Mouse (Mus musculus): ENCODE data around the gene Ttyh3.

- TF ChIP-seq CTCF (conservative IDR thresholded peaks at IDR 0.05; ENCODE audit: low read length) (no peak), NANOG (IDR thresholded peaks at IDR 0.05; ENCODE audit: borderline replicate concordance, low read length) (no peak), POU5F1 (IDR thresholded peaks at IDR 0.05; ENCODE audit: borderline replicate concordance, low read length) (no peak)
Measured at GRCm38 (mm10) chr5:140616691-140617090, 32.1 kb downstream of the Ttyh3 start.
